Mouse (Mus musculus) hindbrain, postnatal 0 days (tissue): Measurements from ENCODE around the gene Sh3gl1. TPM values are rescaled to one million over a fixed set of nuclear protein-coding genes. Genes with fewer than 3 reads are reported as not detected.

Experiments
- ATAC-seq: fragments of 200-750 bp; cut with Nextera tagmentation; 2 replicates; pipeline ENCODE4 v1.8.0; 2017; ENCODE audit warnings: mild to moderate bottlenecking, moderate TSS enrichment, moderate library complexity
- DNase-seq: peaks from one replicate; pipeline ENCODE4 v3.0.0-alpha.2; 2015; ENCODE audit warnings: low spot score
- H3K27ac ChIP-seq: fragments of 300-500 bp; sonication (generic); 2 replicates; pipeline ENCODE4 v1.5.1; 2014; ENCODE audit warnings: mild to moderate bottlenecking
- H3K27me3 ChIP-seq: fragments of 300-500 bp; sonication (generic); 2 replicates; pipeline ENCODE4 v1.6.1; 2014; ENCODE audit warnings: low read length, mixed read lengths; ENCODE audit not compliant: insufficient read depth
- H3K36me3 ChIP-seq: fragments of 300-500 bp; sonication (generic); 2 replicates; pipeline ENCODE4 v1.6.1; 2014; ENCODE audit warnings: low read length, mixed read lengths; ENCODE audit not compliant: insufficient read depth
- H3K4me1 ChIP-seq: fragments of 300-500 bp; sonication (generic); 2 replicates; pipeline ENCODE4 v1.6.1; 2014; ENCODE audit warnings: antibody characterized with exemption, low read length, mixed read lengths; ENCODE audit not compliant: insufficient read depth
- H3K4me2 ChIP-seq: fragments of 300-500 bp; sonication (generic); 2 replicates; pipeline ENCODE4 v1.6.1; 2014; ENCODE audit warnings: low read depth, mild to moderate bottlenecking, low read length, moderate library complexity, mixed read lengths
- H3K4me3 ChIP-seq: fragments of 300-500 bp; sonication (generic); 2 replicates; pipeline ENCODE4 v1.5.1; 2014; ENCODE audit warnings: low read length
- H3K9ac ChIP-seq: fragments of 300-500 bp; sonication (generic); replicated peaks from 2 replicates; pipeline ENCODE4 v1.6.1; 2014; ENCODE audit warnings: mild to moderate bottlenecking, low read length, moderate library complexity, mixed read lengths
- H3K9me3 ChIP-seq: fragments of 300-500 bp; sonication (generic); 2 replicates; pipeline ENCODE4 v1.6.1; 2016; ENCODE audit warnings: low read length, mixed read lengths
- CTCF ChIP-seq: IDR thresholded peaks from 2 replicates; pipeline ENCODE4 v1.5.1; 2016; ENCODE audit warnings: antibody characterized with exemption, control low read depth, low read depth
- WGBS: fragments of 180-500 bp; shearing (Covaris S2); extraction: QIAGEN DNeasy Blood & Tissue Kit; methylation state at CpG from one replicate; pipeline ENCODE4 v1.1.7; 2014; 5-methylcytosine and 5-hydroxymethylcytosine counted together
- polyA plus RNA-seq: library from polyadenylated mRNA; unstranded; fragments of >200 nt; fragmentation: Nextera tagmentation; extraction: Ambion mirVana; gene quantifications from 2 replicates; pipeline ENCODE4 v1.2.1, GENCODE M21; 2015
- total RNA-seq: library from RNA; depleted of rRNA; stranded (reverse); fragments of >200 nt; gene quantifications from 2 replicates; pipeline ENCODE4 v1.2.3, GENCODE M21; 2014

The Sh3gl1 gene
- total and polyA plus RNA-seq, 2 experiments from 2014 or later: 79.5 to 84.5 TPM

- H3K4me1 ChIP-seq: peaks cover 13% of the 10 kb centered on the region
- DNase-seq: no peak
- TF ChIP-seq CTCF: no peak
- no peaks in the 10 kb centered on the region for H3K9me3 ChIP-seq
- no peak overlapping the region for H3K4me2 ChIP-seq
- 84% methylated on average over 7 of the region's 7 CpGs for WGBS
- H3K27me3 ChIP-seq: no peaks in the 10 kb centered on the region
- ATAC-seq: no peak
- H3K27ac ChIP-seq: no peak overlapping the region
- H3K9ac ChIP-seq: no peak overlapping the region
- H3K4me3 ChIP-seq: no peak overlapping the region
- H3K36me3 ChIP-seq: peaks cover 6% of the 10 kb centered on the region; the same call in 1 of the 2 replicates
Observed at GRCm38 (mm10) chr17:56034040-56034725, 2.3 kb downstream of the Sh3gl1 start.

- no peak for TF ChIP-seq CTCF
- WGBS: 72% methylated on average over 7 of the region's 7 CpGs
- Histone ChIP-seq H3K27me3 (no peaks in the 10 kb centered on the region), H3K4me2 (no peak overlapping the region), H3K36me3 (peaks cover 6% of the 10 kb centered on the region; the same call in 1 of the 2 replicates), H3K9me3 (no peaks in the 10 kb centered on the region), H3K9ac (no peak overlapping the region), H3K27ac (no peak overlapping the region), H3K4me1 (peaks cover 13% of the 10 kb centered on the region), H3K4me3 (no peak overlapping the region)
- DNase-seq (no peak), ATAC-seq (no peak)
Observed at GRCm38 (mm10) chr17:56032831-56033230, 3.6 kb downstream of the Sh3gl1 start.

- Histone ChIP-seq H3K4me1 (peaks cover 13% of the 10 kb centered on the region), H3K9ac (no peak overlapping the region), H3K27ac (no peak overlapping the region), H3K4me2 (no peak overlapping the region), H3K4me3 (no peak overlapping the region), H3K27me3 (no peaks in the 10 kb centered on the region), H3K9me3 (no peaks in the 10 kb centered on the region), H3K36me3 (peaks cover 6% of the 10 kb centered on the region; the same call in 1 of the 2 replicates)
- no peak for TF ChIP-seq CTCF
- WGBS: 70% methylated on average over 6 of the region's 6 CpGs
- no peak for DNase-seq
- ATAC-seq: no peak
Observed at GRCm38 (mm10) chr17:56032127-56032733, 4.2 kb downstream of the Sh3gl1 start.

GRCm38 (mm10) chr17:56031431-56031830, 5.0 kb downstream of the Sh3gl1 start:
- H3K9ac ChIP-seq: no peak overlapping the region
- H3K4me1 ChIP-seq: peaks cover 9% of the 10 kb centered on the region; the same call in 1 of the 2 replicates
- peak overlapping the region; percentile 11; the same call in 1 of the 2 replicates for H3K27ac ChIP-seq
- WGBS: 94% methylated on average over 7 of the region's 7 CpGs
- H3K4me3 ChIP-seq: no peak overlapping the region
- no peaks in the 10 kb centered on the region for H3K27me3 ChIP-seq
- H3K36me3 ChIP-seq: peaks cover 6% of the 10 kb centered on the region; the same call in 1 of the 2 replicates
- TF ChIP-seq CTCF: no peak
- no peak for ATAC-seq
- no peak overlapping the region for H3K4me2 ChIP-seq
- no peaks in the 10 kb centered on the region for H3K9me3 ChIP-seq
- DNase-seq: no peak

DNA sequence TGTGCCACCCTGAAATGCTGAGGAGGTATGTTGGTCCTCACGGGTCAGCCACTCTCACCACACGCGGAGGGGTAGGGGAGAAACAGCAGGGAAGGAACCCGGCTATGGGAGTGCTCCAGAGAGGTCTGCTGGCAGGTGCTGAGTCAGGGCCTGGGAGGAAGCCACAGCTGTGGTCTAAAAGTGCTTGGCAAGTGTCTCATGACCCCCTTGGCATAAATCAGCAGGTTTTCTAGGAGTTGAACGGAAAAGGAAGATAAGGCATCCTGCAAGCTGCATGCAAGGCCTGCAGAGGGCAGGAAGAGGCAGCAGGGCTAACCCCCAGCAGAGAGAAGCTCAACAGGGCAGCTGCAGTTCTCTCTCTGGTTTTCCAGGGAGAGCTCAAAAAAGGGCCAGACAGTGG, 5.5 kb downstream of the Sh3gl1 start:
- Histone ChIP-seq H3K9ac (no peak overlapping the region), H3K27me3 (no peaks in the 10 kb centered on the region), H3K4me3 (no peak overlapping the region), H3K9me3 (no peaks in the 10 kb centered on the region), H3K36me3 (peaks cover 6% of the 10 kb centered on the region; the same call in 1 of the 2 replicates), H3K27ac (no peak overlapping the region), H3K4me1 (peaks cover 9% of the 10 kb centered on the region; the same call in 1 of the 2 replicates), H3K4me2 (no peak overlapping the region)
- ATAC-seq (no peak), DNase-seq (peak; percentile 15)
- WGBS: 48% methylated on average over 5 of the region's 5 CpGs
- 0 out of 2 replicates have a peak, but pooled peaks have one; percentile 11 for TF ChIP-seq CTCF

DNA sequence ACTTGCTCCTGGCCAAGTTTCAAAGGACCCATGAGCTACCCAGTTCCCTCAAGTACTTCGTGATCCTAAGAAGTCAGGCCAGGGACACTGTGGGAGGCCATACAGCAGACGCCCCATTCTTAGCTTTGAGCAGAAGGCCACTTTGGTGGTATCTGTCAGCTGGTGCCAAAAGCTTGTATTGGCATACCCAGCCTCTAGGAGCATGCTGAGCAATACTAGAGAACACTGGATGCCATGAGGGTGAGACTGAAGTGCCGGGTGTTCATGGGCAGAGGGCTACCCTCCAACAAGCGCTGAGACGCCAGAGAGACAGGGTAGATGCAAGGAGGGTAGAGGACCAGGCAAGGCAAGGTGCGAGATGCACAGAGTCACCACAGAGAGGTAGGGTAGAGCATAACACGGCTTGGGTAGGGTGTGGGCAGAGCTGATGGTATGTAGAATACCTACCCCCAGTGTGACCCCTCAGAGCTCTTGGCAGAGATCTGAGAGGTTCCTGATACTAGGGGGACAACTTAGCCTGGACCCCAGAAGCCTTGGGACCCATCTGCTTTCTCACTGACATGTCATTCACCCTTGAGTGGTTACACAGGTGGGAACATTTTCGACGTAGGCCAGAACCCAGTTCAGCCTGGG, 6.1 kb downstream of the Sh3gl1 start:
- Histone ChIP-seq H3K4me1 (0 out of 2 replicates have a peak, but pooled peaks cover 5% of the 10 kb centered on the region), H3K4me3 (no peak overlapping the region), H3K4me2 (no peak overlapping the region), H3K36me3 (peaks cover 6% of the 10 kb centered on the region; the same call in 1 of the 2 replicates), H3K9ac (no peak overlapping the region), H3K27me3 (no peaks in the 10 kb centered on the region), H3K9me3 (no peaks in the 10 kb centered on the region), H3K27ac (no peak overlapping the region)
- no peak for TF ChIP-seq CTCF
- DNase-seq: peak; percentile 20
- WGBS: 66% methylated on average over 9 of the region's 9 CpGs
- peak; percentile 22; the same call in 1 of the 2 replicates for ATAC-seq
